Comparison of ENCODE assay signal across 7 mouse cellular contexts in genomic region chr1:130350077-130350635, GRCm38 (mm10).
DNase-seq lines count a peak whose midpoint lies in the region; ATAC-seq and TF ChIP-seq lines count a peak whose summit lies in the region.

No protein-coding gene starts in this region.

- no peak for ATAC-seq in Patski
- 0 out of 2 replicates have a peak, but pooled peaks have one; percentile 19 for ATAC-seq in kidney, embryonic 16.5 days (ENCODE audit: low FRiP score, low TSS enrichment)
- ATAC-seq in megakaryocyte-erythroid progenitor cell, adult 5-6 weeks (replicated peaks; ENCODE audit: low FRiP score, low TSS enrichment, poor library complexity, severe bottlenecking), result peak; percentile 89

- no peak overlapping the region for H3K4me2 ChIP-seq in kidney, embryonic 16.5 days (replicated peaks; ENCODE audit: low read depth, low read length)

- H3K4me1 ChIP-seq in kidney, adult 2 months (ENCODE audit: control insufficient read depth, insufficient read depth, low read length), result no peaks in the 10 kb centered on the region
- no peaks in the 10 kb centered on the region for H3K4me1 ChIP-seq in kidney, embryonic 16.5 days (ENCODE audit: insufficient read depth, low read length)

- in situ Hi-C loops in Patski (cut with MboI; ENCODE audit: low pct_unique_long_range_greater_than_20kb), result no loop called here

- TF ChIP-seq POLR2A in kidney, adult 2 months (IDR thresholded peaks at IDR 0.05; ENCODE audit: low read depth, low read length), result no peak

- peak; percentile 50 for TF ChIP-seq CTCF in kidney, adult 2 months (conservative IDR thresholded peaks at IDR 0.05; ENCODE audit: insufficient read depth, insufficient read length, low read depth, low read length)
- peak; percentile 67 for TF ChIP-seq CTCF in Patski (IDR thresholded peaks at IDR 0.05)

- H3K9me3 ChIP-seq in kidney, embryonic 16.5 days (ENCODE audit: low read length), result no peaks in the 10 kb centered on the region

- H3K36me3 ChIP-seq in kidney, adult 2 months (ENCODE audit: control insufficient read depth, insufficient read depth, low read length), result no peaks in the 10 kb centered on the region
- no peaks in the 10 kb centered on the region for H3K36me3 ChIP-seq in kidney, embryonic 16.5 days (ENCODE audit: insufficient read depth, low read length)

- peak; percentile 38 for DNase-seq in kidney, adult 2 months
- DNase-seq in kidney, adult 11 months, result no peak
- no peak for DNase-seq in Patski (ENCODE audit: low read depth, low spot score)
- DNase-seq in embryo, embryonic 11 days, result peak; percentile 77
- no peak for DNase-seq in spleen, adult 18-20 months

- H3K4me3 ChIP-seq in kidney, adult 2 months (ENCODE audit: insufficient read depth, low read depth, low read length), result no peak overlapping the region
- no peak overlapping the region for H3K4me3 ChIP-seq in kidney, embryonic 16.5 days (ENCODE audit: low read length)

- CTCF ChIA-PET in Patski (lab: Charles Lee), result interaction anchor here (0.6 to 2.3 kb wide), 10 partner anchors 8 to 1236 kb away, joined by 3 to 6 read pairs (median 4); no protein-coding TSS in a partner anchor

- H3K27me3 ChIP-seq in kidney, adult 2 months (replicated peaks; ENCODE audit: control insufficient read depth, insufficient read depth, low read length), result no peaks in the 10 kb centered on the region
- peaks cover 3% of the 10 kb centered on the region for H3K27me3 ChIP-seq in Patski
- H3K27me3 ChIP-seq in kidney, embryonic 16.5 days (ENCODE audit: insufficient read depth, low read length), result no peaks in the 10 kb centered on the region

- H3K27ac ChIP-seq in kidney, adult 2 months (ENCODE audit: insufficient read depth, low read depth, low read length), result no peak overlapping the region
- H3K27ac ChIP-seq in kidney, embryonic 16.5 days (ENCODE audit: low read length), result no peak overlapping the region

- 5% methylated on average over 1 of the region's 1 CpGs for WGBS in kidney, adult 2 months
- WGBS in kidney, embryonic 16.5 days, result 8% methylated on average over 1 of the region's 1 CpGs

- POLR2A ChIA-PET in Patski (lab: Charles Lee), result no interaction called here

- H3K9ac ChIP-seq in kidney, embryonic 16.5 days (replicated peaks; ENCODE audit: low read length), result no peak overlapping the region

Comparison
In these comparisons a context has a peak if more than half of its experiments do, and no peak if none do; other contexts are left out.
1. DNase-seq: peak in kidney, adult 2 months (single experiment) and embryo, embryonic 11 days (single experiment); none in kidney, adult 11 months (single experiment), Patski (single experiment) and spleen, adult 18-20 months (0 of 2).